Mouse (Mus musculus) heart, embryonic 10.5 days (tissue): ENCODE measurements around the gene Zfp36l1. TPM values are rescaled to one million over a fixed set of nuclear protein-coding genes. Genes with fewer than 3 reads are reported as not detected.

Experiments
- DNase-seq: peaks from one replicate; pipeline ENCODE4 v3.0.0-alpha.2; 2017; ENCODE audit warnings: low spot score
- H3K27ac ChIP-seq: fragments of 300-500 bp; sonication (generic); 2 replicates; pipeline ENCODE4 v1.5.1; 2016; ENCODE audit warnings: mild to moderate bottlenecking
- H3K27me3 ChIP-seq: fragments of 300-500 bp; sonication (generic); 2 replicates; pipeline ENCODE4 v1.6.1; 2016; ENCODE audit warnings: mild to moderate bottlenecking; ENCODE audit not compliant: poor library complexity, insufficient read depth, severe bottlenecking
- H3K36me3 ChIP-seq: fragments of 300-500 bp; sonication (generic); 2 replicates; pipeline ENCODE4 v1.6.1; 2016; ENCODE audit warnings: mild to moderate bottlenecking, moderate library complexity
- H3K4me1 ChIP-seq: fragments of 300-500 bp; sonication (generic); 2 replicates; pipeline ENCODE4 v1.6.1; 2016; ENCODE audit warnings: mild to moderate bottlenecking
- H3K4me3 ChIP-seq: fragments of 300-500 bp; sonication (generic); 2 replicates; pipeline ENCODE4 v1.5.1; 2016; ENCODE audit warnings: mild to moderate bottlenecking, moderate library complexity
- H3K9me3 ChIP-seq: fragments of 300-500 bp; sonication (generic); 2 replicates; pipeline ENCODE4 v1.6.1; 2016; ENCODE audit warnings: mild to moderate bottlenecking, moderate library complexity
- WGBS: fragments of 180-500 bp; shearing (Covaris S2); methylation state at CpG from one replicate; pipeline ENCODE4 v1.1.7; 2016; 5-methylcytosine and 5-hydroxymethylcytosine counted together
- polyA plus RNA-seq: library from polyadenylated mRNA; unstranded; fragments of >200 nt; fragmentation: Nextera tagmentation; extraction: Ambion mirVana; gene quantifications from 2 replicates; pipeline ENCODE4 v1.2.1, GENCODE M21; 2016

Zfp36l1 gene
- polyA plus RNA-seq, 1 experiment from 2014 or later, result 114 TPM

GRCm38 (mm10) chr12:80141011-80141410 is 28.2 kb upstream of the Zfp36l1 start:
- H3K27ac ChIP-seq, result no peak overlapping the region
- WGBS, result 67% methylated on average over 8 of the region's 8 CpGs
- H3K4me1 ChIP-seq, result peaks cover 19% of the 10 kb centered on the region
- no peaks in the 10 kb centered on the region for H3K36me3 ChIP-seq
- H3K4me3 ChIP-seq, result no peak overlapping the region
- no peaks in the 10 kb centered on the region; the same call in 1 of the 2 replicates for H3K27me3 ChIP-seq
- no peaks in the 10 kb centered on the region for H3K9me3 ChIP-seq
- DNase-seq, result no peak

GRCm38 (mm10) chr12:80137744-80138143 is 24.9 kb upstream of the Zfp36l1 start:
- Histone ChIP-seq H3K4me1 (peaks cover 20% of the 10 kb centered on the region), H3K9me3 (no peaks in the 10 kb centered on the region), H3K27ac (0 out of 2 replicates have a peak overlapping the region, but pooled peaks have one; percentile 19), H3K36me3 (no peaks in the 10 kb centered on the region), H3K27me3 (peaks cover 3% of the 10 kb centered on the region; the same call in 1 of the 2 replicates), H3K4me3 (no peak overlapping the region)
- DNase-seq, result no peak
- 85% methylated on average over 1 of the region's 1 CpGs for WGBS

- Histone ChIP-seq H3K9me3 (no peaks in the 10 kb centered on the region), H3K4me3 (no peak overlapping the region), H3K27me3 (peaks cover 3% of the 10 kb centered on the region; the same call in 1 of the 2 replicates), H3K27ac (peak overlapping the region; percentile 62; the same call in 1 of the 2 replicates), H3K4me1 (peaks cover 25% of the 10 kb centered on the region), H3K36me3 (no peaks in the 10 kb centered on the region)
- 85% methylated on average over 6 of the region's 6 CpGs for WGBS
- DNase-seq, result no peak
These were observed 24.4 kb upstream of the Zfp36l1 start for GRCm38 (mm10) chr12:80137246-80137645.

- DNase-seq, result no peak
- no peaks in the 10 kb centered on the region for H3K36me3 ChIP-seq
- 23% methylated on average over 12 of the region's 12 CpGs for WGBS
- peaks cover 34% of the 10 kb centered on the region for H3K4me1 ChIP-seq
- H3K27ac ChIP-seq, result peak overlapping the region; percentile 70
- peaks cover 3% of the 10 kb centered on the region; the same call in 1 of the 2 replicates for H3K27me3 ChIP-seq
- H3K4me3 ChIP-seq, result no peak overlapping the region
- no peaks in the 10 kb centered on the region for H3K9me3 ChIP-seq
These were observed 23.6 kb upstream of the Zfp36l1 start for GRCm38 (mm10) chr12:80136264-80136930.

GRCm38 (mm10) chr12:80135173-80135572 is 22.4 kb upstream of the Zfp36l1 start:
- Histone ChIP-seq H3K4me1 (peaks cover 46% of the 10 kb centered on the region), H3K27ac (peak overlapping the region; percentile 70; the same call in 1 of the 2 replicates)

DNA sequence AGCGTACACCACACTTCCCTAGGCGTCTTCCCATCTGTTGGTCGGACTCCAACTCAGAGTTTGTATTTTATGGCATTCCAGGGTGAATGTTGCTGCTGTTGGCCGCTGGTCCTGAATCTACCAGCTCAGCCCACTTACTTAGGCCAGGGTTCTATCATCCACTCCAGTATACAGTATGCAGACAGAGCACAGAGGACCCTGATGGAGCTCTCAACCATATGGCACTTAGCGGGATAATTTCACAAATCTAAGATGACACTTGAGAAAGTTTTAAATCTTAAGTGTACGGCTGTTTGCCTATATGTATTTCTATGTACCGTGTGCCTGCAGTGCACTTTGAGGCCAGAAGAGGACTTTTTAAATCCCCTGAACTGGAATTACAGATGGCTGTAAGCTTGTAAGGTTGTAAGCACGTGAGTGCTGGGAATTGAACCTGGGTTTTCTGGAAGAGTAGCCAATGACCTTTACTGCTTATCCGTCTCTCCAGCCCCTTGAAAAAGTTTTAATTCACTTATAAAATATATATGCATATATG is 20.3 kb upstream of the Zfp36l1 start:
- no peaks in the 10 kb centered on the region for H3K9me3 ChIP-seq
- peaks cover 58% of the 10 kb centered on the region for H3K4me1 ChIP-seq
- H3K27me3 ChIP-seq, result 0 out of 2 replicates have a peak, but pooled peaks cover 3% of the 10 kb centered on the region
- DNase-seq, result no peak
- 42% methylated on average over 9 of the region's 9 CpGs for WGBS
- H3K36me3 ChIP-seq, result no peaks in the 10 kb centered on the region
- H3K4me3 ChIP-seq, result peak overlapping the region; percentile 74
- H3K27ac ChIP-seq, result peak overlapping the region; percentile 100

More at GRCm38 (mm10) chr12:80135173-80135572, 22.4 kb upstream of the Zfp36l1 start:
- WGBS, result 89% methylated on average over 8 of the region's 8 CpGs
- H3K4me3 ChIP-seq, result no peak overlapping the region
- no peak for DNase-seq
- H3K9me3 ChIP-seq, result no peaks in the 10 kb centered on the region
- H3K36me3 ChIP-seq, result no peaks in the 10 kb centered on the region
- H3K27me3 ChIP-seq, result peaks cover 3% of the 10 kb centered on the region; the same call in 1 of the 2 replicates

- 0 out of 2 replicates have a peak, but pooled peaks cover 3% of the 10 kb centered on the region for H3K27me3 ChIP-seq
- peaks cover 58% of the 10 kb centered on the region for H3K4me1 ChIP-seq
- peak overlapping the region; percentile 100 for H3K27ac ChIP-seq
- peak; percentile 92 for DNase-seq
- under 1% methylated on average over 66 of the region's 66 CpGs for WGBS
- H3K9me3 ChIP-seq, result no peaks in the 10 kb centered on the region
- H3K36me3 ChIP-seq, result no peaks in the 10 kb centered on the region
- peak overlapping the region; percentile 74 for H3K4me3 ChIP-seq
These were observed 19.6 kb upstream of the Zfp36l1 start for GRCm38 (mm10) chr12:80132250-80133003.

GRCm38 (mm10) chr12:80131359-80132249 is 18.8 kb upstream of the Zfp36l1 start:
- DNase-seq, result no peak
- Histone ChIP-seq H3K4me3 (peak overlapping the region; percentile 74), H3K9me3 (no peaks in the 10 kb centered on the region), H3K27me3 (0 out of 2 replicates have a peak, but pooled peaks cover 3% of the 10 kb centered on the region), H3K27ac (peak overlapping the region; percentile 100), H3K4me1 (peaks cover 53% of the 10 kb centered on the region), H3K36me3 (peaks cover 5% of the 10 kb centered on the region; the same call in 1 of the 2 replicates)
- WGBS, result 63% methylated on average over 17 of the region's 17 CpGs

GRCm38 (mm10) chr12:80130558-80131358 is 17.9 kb upstream of the Zfp36l1 start:
- 20% methylated on average over 6 of the region's 6 CpGs for WGBS
- Histone ChIP-seq H3K27me3 (0 out of 2 replicates have a peak, but pooled peaks cover 3% of the 10 kb centered on the region), H3K4me3 (peak overlapping the region; percentile 1; the same call in 1 of the 2 replicates)

GRCm38 (mm10) chr12:80129531-80129930 is 16.7 kb upstream of the Zfp36l1 start:
- Histone ChIP-seq H3K27ac (peak overlapping the region; percentile 100), H3K4me1 (peaks cover 43% of the 10 kb centered on the region)

More at GRCm38 (mm10) chr12:80130558-80131358, 17.9 kb upstream of the Zfp36l1 start:
- Histone ChIP-seq H3K9me3 (no peaks in the 10 kb centered on the region), H3K4me1 (peaks cover 44% of the 10 kb centered on the region), H3K36me3 (peaks cover 6% of the 10 kb centered on the region; the same call in 1 of the 2 replicates), H3K27ac (peak overlapping the region; percentile 100)
- no peak for DNase-seq

GRCm38 (mm10) chr12:80127191-80127762 is 14.5 kb upstream of the Zfp36l1 start:
- peaks cover 16% of the 10 kb centered on the region for H3K36me3 ChIP-seq
- no peak overlapping the region for H3K4me3 ChIP-seq
- WGBS, result 88% methylated on average over 5 of the region's 5 CpGs
- H3K27ac ChIP-seq, result peak overlapping the region; percentile 2; the same call in 1 of the 2 replicates
- no peaks in the 10 kb centered on the region for H3K27me3 ChIP-seq
- H3K9me3 ChIP-seq, result no peaks in the 10 kb centered on the region
- no peak for DNase-seq
- H3K4me1 ChIP-seq, result peaks cover 59% of the 10 kb centered on the region

More at GRCm38 (mm10) chr12:80129531-80129930, 16.7 kb upstream of the Zfp36l1 start:
- H3K4me3 ChIP-seq, result no peak overlapping the region
- H3K9me3 ChIP-seq, result no peaks in the 10 kb centered on the region
- H3K36me3 ChIP-seq, result peaks cover 10% of the 10 kb centered on the region; the same call in 1 of the 2 replicates
- 0 out of 2 replicates have a peak, but pooled peaks cover 3% of the 10 kb centered on the region for H3K27me3 ChIP-seq
- 92% methylated on average over 8 of the region's 8 CpGs for WGBS
- no peak for DNase-seq
